Mouse (Mus musculus): ENCODE measurements around the gene Ccdc175.

Gene Ccdc175

GRCm38 (mm10) chr12:72184929-72185328 is at the start of gene Ccdc175:
TSS of gene Ccdc175 (minus strand) at chr12:72185029.
- DNase-seq (ENCODE audit: low read depth, low spot score), result no peak

- DNase-seq (ENCODE audit: low read depth, low spot score), result no peak
These were observed 49.3 kb upstream of the Ccdc175 start for GRCm38 (mm10) chr12:72234151-72234550.

GRCm38 (mm10) chr12:72232826-72233790 is 48.3 kb upstream of the Ccdc175 start:
- no peak for DNase-seq (ENCODE audit: low read depth, low spot score)

GRCm38 (mm10) chr12:72232176-72232575 is 47.3 kb upstream of the Ccdc175 start:
- DNase-seq (ENCODE audit: low read depth, low spot score), result no peak

- no peak for DNase-seq (ENCODE audit: low read depth, low spot score)
These were observed 44.8 kb upstream of the Ccdc175 start for GRCm38 (mm10) chr12:72229451-72230196.

GRCm38 (mm10) chr12:72227731-72228130 is 42.9 kb upstream of the Ccdc175 start:
- DNase-seq (ENCODE audit: low read depth, low spot score), result no peak

GRCm38 (mm10) chr12:72225371-72225770 is 40.5 kb upstream of the Ccdc175 start:
- DNase-seq (ENCODE audit: low read depth, low spot score), result no peak

- DNase-seq (ENCODE audit: low read depth, low spot score), result no peak
These were observed 38.8 kb upstream of the Ccdc175 start for GRCm38 (mm10) chr12:72223557-72224102.

GRCm38 (mm10) chr12:72213554-72213953 is 28.7 kb upstream of the Ccdc175 start:
- no peak for DNase-seq (ENCODE audit: low read depth, low spot score)

- no peak for DNase-seq (ENCODE audit: low read depth, low spot score)
These were observed 16.0 kb upstream of the Ccdc175 start for GRCm38 (mm10) chr12:72200828-72201227.

- no peak for DNase-seq (ENCODE audit: low read depth, low spot score)
These were observed 13.2 kb upstream of the Ccdc175 start for GRCm38 (mm10) chr12:72197925-72198486.

- no peak for DNase-seq (ENCODE audit: low read depth, low spot score)
These were observed 12.6 kb upstream of the Ccdc175 start for GRCm38 (mm10) chr12:72197434-72197833.

GRCm38 (mm10) chr12:72179561-72179960 is 5.3 kb downstream of the Ccdc175 start:
- DNase-seq (ENCODE audit: low read depth, low spot score), result no peak

GRCm38 (mm10) chr12:72178322-72178721 is 6.5 kb downstream of the Ccdc175 start:
- no peak for DNase-seq (ENCODE audit: low read depth, low spot score)

GRCm38 (mm10) chr12:72158421-72158820 is 26.4 kb downstream of the Ccdc175 start:
- DNase-seq (ENCODE audit: low read depth, low spot score), result no peak

- peak; percentile 1 for DNase-seq (ENCODE audit: low read depth, low spot score)
These were observed 34.0 kb downstream of the Ccdc175 start for GRCm38 (mm10) chr12:72150786-72151185.

- DNase-seq (ENCODE audit: low read depth, low spot score), result no peak
These were observed 55.6 kb downstream of the Ccdc175 start for GRCm38 (mm10) chr12:72129203-72129602.

GRCm38 (mm10) chr12:72115686-72116345 is 69.0 kb downstream of the Ccdc175 start:
- no peak for DNase-seq (ENCODE audit: low read depth, low spot score)

- no peak for DNase-seq (ENCODE audit: low read depth, low spot score)
These were observed 69.7 kb downstream of the Ccdc175 start for GRCm38 (mm10) chr12:72115126-72115525.

- peak; percentile 56 for DNase-seq (ENCODE audit: low read depth, low spot score)
These were observed 80.1 kb downstream of the Ccdc175 start for GRCm38 (mm10) chr12:72104525-72105281.

- DNase-seq (ENCODE audit: low read depth, low spot score), result no peak
These were observed 80.8 kb downstream of the Ccdc175 start for GRCm38 (mm10) chr12:72104027-72104426.
